Mouse (Mus musculus) MEL-GATA-1-ER (cell line): Measurements from ENCODE around the gene D5Ertd579e.
"Not testable (repeated sequence)": the region's sequence is repeated elsewhere in the genome, so short reads cannot be mapped to it uniquely, and the experiment has no call there.

ENCODE experiments used
- DNase-seq: peaks from one replicate; pipeline ENCODE4 v3.0.0-alpha.2; 2012; ENCODE audit warnings: low read depth; ENCODE audit errors: extremely low read depth

D5Ertd579e gene

DNA sequence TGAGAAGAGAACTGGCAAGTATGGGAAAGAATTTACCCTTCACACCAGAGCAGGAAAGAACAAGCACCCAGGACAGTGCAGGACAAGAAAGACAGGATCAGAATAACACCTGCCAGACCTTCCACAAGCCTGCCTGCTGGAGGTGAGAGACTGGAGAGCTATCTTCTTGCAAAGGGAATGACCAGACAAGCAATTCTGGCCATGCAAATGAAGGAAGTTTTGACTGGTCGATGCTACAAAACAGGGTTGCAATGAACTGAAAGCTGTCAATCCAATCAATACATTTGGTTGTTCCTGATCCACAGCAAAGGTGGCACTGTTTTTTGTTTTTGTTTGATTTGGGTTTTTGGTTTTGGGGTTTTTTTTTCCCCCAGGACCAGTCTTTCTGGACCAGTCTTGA lies 12.2 kb downstream of the D5Ertd579e start:
- no peak for DNase-seq

- DNase-seq, result peak; percentile 68
Measured at GRCm38 (mm10) chr5:36681219-36681618, 14.6 kb downstream of the D5Ertd579e start.

DNA sequence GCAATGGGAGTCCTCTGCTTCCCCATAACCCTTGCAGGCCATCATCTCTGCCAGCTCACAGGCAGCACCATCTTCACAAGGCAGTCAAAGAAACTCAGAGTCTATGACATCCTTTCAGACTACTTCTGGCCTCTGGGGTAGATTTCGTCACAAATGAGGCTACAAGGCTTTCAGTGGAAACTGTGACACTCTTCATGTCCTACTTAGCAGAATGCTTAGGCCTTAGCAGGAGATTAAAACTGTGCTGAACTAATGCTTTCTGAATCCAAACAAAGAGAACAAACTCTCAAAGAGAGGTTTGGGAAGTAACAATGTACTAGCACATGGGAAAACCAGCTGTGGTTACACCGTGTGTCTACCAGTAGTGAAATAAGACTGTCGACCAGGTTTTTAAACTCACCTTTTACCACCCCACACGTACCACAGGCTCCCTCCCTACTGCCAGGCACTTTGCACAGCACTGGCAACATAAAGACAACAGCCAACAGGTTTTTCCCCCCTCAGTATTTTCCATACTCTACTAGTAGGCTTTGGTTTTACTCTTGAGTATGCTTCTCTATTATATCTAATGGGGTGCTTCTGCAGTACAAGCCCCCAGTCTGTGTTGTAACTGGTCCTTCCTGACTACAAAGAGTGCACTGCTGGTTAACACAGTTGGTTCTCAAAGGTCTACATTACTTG lies 15.8 kb downstream of the D5Ertd579e start:
- no peak for DNase-seq

- no peak for DNase-seq
Measured at GRCm38 (mm10) chr5:36678799-36679198, 17.0 kb downstream of the D5Ertd579e start.

DNA sequence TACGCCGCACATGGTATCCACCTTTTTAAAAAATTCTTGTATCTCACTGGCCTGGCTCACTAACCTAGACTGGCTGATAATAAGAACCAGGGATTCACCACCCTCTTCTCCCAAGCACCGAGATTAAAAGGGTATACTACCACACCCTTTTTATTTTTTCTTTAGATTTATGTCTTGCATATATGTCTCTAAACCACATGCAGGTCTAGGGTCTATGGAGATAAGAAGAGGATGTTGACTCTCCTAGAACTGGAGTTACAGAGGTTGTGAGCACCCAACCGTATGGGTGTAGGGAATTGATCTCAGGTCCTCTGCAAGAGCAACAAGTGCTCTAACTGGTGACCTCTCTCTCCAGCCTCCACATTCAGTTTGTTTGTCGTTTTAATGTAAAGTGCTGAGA lies 17.9 kb downstream of the D5Ertd579e start:
- DNase-seq, result peak; percentile 36

- DNase-seq, result no peak
Measured at GRCm38 (mm10) chr5:36675466-36675865, 20.4 kb downstream of the D5Ertd579e start.

DNA sequence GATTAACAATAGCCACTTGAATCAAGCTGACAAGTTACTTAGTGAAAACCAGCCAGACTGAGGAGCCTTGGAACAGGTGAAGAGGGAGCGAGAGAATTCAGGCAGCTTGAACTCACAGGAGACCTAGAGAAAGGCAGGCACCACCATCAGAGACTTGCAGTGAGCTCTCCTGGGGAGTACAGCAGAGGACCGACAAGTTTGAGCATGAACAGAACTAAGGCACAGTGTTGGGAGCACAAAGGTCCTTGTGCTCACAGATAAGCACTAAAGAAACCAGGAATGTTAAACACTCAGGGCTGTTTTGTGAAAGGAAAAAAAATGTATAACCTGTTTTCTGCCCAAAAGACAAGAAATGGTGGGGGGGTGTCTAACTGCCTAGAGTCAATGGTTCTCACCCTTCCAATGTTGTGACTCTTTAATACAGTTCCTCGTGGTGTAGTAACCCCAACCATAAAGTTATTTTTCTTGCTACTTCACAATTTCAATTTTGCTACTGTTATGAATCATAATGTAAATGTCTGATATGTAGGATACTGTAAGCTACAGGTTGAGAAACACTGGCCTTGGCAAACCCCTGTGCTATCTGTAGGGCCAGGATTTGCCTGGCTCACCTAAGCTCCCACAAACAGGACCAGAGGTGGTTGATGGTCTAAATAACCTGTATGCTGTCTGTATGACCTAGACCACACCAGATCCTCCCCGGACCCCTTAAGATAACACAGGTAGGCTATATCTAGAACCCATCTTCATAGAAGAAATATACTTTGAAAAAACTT lies 21.0 kb downstream of the D5Ertd579e start:
- DNase-seq, result no peak

DNA sequence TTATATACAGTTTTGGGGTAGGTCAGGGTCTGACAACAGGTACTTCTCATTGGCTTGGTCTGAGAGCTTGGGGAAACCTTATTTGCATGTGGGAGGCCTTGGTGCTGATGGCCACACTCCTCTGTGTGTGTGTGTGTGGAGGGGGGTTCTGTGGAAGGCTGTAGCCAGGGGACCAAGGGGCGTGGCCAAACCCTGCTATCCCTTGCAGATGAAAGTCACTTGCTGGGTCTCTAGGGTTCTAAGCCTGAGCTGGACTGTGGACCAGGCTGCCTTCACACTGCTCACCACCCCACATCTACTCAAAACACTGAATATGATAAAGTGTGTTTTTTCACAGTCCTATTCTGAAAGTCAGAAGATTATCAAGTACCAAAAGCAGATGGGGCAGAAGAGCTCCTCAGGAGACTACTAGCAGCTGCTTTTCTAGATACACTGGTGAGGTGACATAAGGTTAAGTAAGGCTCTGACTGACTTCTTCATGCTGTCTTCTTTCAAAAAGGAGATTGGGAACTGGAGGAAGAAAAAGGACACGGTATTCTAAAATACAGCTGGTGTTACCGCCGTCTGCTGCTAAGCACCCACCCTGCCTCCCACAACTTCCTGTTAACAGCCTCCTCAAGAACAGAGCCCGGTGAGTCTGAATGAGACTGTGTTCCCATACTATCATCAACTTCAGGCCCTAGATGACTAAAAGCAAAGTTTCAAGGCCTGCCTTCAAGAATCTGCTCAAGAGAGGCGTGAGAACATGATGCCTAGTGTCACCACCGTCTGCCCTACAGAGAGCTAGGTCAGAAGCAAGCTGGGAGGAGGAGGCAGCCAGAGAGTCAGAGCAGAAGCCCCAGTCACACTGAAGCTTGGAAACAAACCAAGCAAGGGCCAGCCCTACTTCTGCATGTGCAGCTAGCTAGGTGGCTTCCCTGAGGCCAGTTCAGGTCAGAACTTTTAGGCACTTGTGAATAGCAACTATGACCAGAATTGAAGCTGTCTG lies 26.5 kb downstream of the D5Ertd579e start:
- DNase-seq, result peak; percentile 55

GRCm38 (mm10) chr5:36668572-36668971 lies 27.3 kb downstream of the D5Ertd579e start:
- DNase-seq, result no peak

DNA sequence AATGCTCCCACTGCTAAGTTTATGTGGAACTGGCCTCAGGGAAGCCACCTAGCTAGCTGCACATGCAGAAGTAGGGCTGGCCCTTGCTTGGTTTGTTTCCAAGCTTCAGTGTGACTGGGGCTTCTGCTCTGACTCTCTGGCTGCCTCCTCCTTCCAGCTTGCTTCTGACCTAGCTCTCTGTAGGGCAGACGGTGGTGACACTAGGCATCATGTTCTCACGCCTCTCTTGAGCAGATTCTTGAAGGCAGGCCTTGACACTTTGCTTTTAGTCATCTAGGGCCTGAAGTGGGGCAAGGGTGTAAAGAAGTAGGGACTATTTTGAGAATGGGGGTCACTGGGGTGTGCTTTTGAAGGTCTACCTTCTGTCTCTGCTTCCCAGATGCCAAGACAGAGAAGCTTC lies 27.8 kb downstream of the D5Ertd579e start:
- DNase-seq, result not testable (repeated sequence)

- DNase-seq, result no peak
Measured at GRCm38 (mm10) chr5:36667165-36667564, 28.7 kb downstream of the D5Ertd579e start.

- DNase-seq, result not testable (repeated sequence)
Measured at GRCm38 (mm10) chr5:36666699-36667098, 29.1 kb downstream of the D5Ertd579e start.

DNA sequence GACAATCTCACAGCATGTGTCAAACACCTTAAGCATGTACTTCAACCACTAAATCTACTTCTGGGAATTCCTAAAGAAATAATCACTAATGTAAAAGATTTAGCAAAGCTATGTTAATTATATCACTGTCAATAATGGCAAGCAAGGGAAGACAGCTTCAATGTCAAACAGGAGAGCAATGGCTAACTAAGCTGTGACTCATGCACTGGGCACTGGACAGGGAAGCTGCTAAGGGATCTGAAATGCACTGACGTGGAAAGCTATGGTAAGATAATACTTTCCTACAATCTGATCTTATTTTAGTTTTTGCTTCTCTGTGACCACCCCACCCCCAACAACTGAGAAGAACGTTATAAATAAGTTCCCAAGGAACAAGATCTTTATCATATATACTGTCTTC lies 32.5 kb downstream of the D5Ertd579e start:
- DNase-seq, result no peak

DNA sequence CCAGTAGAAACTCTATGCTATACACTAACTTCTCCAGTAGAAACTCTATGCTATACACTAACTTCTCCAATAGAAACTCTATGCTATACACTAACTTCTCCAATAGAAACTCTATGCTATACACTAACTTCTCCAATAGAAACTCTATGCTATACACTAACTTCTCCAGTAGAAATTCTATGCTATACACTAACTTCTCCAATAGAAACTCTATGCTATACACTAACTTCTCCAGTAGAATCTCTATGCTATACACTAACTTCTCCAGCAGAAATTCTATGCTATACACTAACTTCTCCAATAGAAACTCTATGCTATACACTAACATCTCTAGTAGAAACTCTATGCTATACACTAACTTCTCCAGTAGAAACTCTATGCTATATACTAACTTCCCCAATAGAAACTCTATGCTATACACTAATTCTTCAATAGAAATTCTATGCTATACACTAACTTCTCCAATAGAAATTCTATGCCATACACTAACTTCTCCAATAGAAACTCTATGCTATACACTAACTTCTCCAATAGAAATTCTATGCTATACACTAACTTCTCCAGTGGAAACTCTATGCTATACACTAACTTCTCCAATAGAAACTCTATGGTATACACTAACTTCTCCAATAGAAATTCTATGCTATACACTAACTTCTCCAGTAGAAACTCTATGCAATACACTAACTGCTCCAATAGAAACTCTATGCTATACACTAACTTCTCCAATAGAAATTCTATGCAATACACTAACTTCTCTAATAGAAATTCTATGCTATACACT lies 34.7 kb downstream of the D5Ertd579e start:
- DNase-seq, result not testable (repeated sequence)

GRCm38 (mm10) chr5:36625612-36626011 lies 70.2 kb downstream of the D5Ertd579e start:
- DNase-seq, result no peak

DNA sequence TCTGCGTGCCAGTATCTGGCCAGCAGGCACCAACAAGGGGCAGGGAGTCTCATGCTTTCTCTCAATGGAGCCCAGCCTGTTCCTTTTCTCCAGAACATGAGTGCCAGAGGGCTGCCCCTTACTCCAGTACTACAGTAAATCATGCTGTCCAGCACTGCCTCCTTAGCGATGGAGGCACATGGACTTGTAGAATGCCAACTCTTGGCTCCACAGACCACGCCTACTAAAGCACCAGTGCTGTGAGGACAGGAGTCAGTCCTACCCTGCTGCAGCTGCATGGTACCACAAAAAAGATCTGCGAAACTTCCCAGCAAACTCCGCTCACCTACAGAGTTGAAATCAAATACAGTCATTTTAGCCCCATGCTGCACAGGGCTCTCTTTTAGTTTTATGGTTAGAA lies 72.2 kb downstream of the D5Ertd579e start:
- no peak for DNase-seq

DNA sequence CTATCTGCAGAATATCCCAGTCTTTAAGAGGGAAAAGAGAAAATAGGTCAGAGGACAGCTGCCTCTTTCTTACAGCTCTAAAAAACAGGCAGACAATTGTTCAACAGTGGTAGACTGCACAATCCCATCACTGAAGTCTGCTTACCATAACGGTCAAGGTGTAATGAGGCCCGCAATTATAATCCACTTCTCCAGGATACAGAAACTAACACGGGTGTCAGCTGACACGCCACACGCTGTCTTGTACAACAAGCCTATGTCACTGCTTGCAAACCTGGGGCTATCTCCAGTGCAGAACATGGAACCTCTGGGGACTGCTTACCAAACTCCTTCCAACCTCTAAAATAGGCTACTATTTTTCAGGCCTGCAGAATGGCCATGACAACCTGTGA lies 74.8 kb downstream of the D5Ertd579e start:
- DNase-seq, result no peak

GRCm38 (mm10) chr5:36620409-36621057 lies 75.3 kb downstream of the D5Ertd579e start:
- peak; percentile 66 for DNase-seq

- DNase-seq, result no peak
Measured at GRCm38 (mm10) chr5:36618890-36619289, 76.9 kb downstream of the D5Ertd579e start.

DNA sequence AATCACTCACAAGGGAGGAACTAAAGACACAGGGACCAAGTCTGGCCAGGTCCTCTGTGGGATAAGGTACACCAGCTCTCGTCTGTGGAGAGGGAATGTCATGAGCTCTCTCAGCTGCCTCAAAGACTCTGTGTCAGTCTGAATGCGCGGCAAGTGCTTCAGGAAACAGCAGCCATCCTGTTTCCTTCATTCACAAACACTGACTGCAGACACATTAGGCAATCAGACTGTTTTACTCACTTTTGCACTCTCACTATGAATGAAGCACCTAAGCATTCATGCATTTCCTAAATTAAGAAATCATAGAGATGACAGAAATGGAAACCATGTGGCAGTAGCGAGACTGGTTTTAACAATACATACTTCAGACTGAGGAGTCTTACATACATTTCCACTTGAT lies 77.5 kb downstream of the D5Ertd579e start:
- DNase-seq, result no peak
